Mouse (Mus musculus) cerebellum, postnatal 10 days (tissue): ENCODE data around the gene Gpc3.

Experiments
- DNase-seq, 2 experiments: peaks; one replicate each; pipeline ENCODE4 v3.0.0; 2021; ENCODE audit warnings: mixed read lengths in 2 of 2

The Gpc3 gene

GRCm38 (mm10) chrX:52613328-52614030 is at the start of gene Gpc3:
Gpc3 (minus strand) TSS chrX:52613950.
- DNase-seq, result peak in 1 of 2 experiments; percentile 71

GRCm38 (mm10) chrX:52651975-52652374 is 38.2 kb upstream of the Gpc3 start:
- DNase-seq, result peak; percentile 58 to 66

GRCm38 (mm10) chrX:52651472-52651948 is 37.8 kb upstream of the Gpc3 start:
- peak; percentile 6 to 10 for DNase-seq

GRCm38 (mm10) chrX:52648910-52649785 is 35.4 kb upstream of the Gpc3 start:
- DNase-seq, result no peak

- no peak for DNase-seq
Observed at GRCm38 (mm10) chrX:52644393-52644792, 30.6 kb upstream of the Gpc3 start.

- DNase-seq, result no peak
Observed at GRCm38 (mm10) chrX:52643350-52643749, 29.6 kb upstream of the Gpc3 start.

GRCm38 (mm10) chrX:52642126-52642525 is 28.4 kb upstream of the Gpc3 start:
- DNase-seq, result no peak

GRCm38 (mm10) chrX:52637419-52637818 is 23.7 kb upstream of the Gpc3 start:
- DNase-seq, result no peak

- DNase-seq, result no peak
Observed at GRCm38 (mm10) chrX:52633976-52634375, 20.2 kb upstream of the Gpc3 start.

GRCm38 (mm10) chrX:52632688-52633324 is 19.1 kb upstream of the Gpc3 start:
- DNase-seq, result no peak

- no peak for DNase-seq
Observed at GRCm38 (mm10) chrX:52626963-52627716, 13.4 kb upstream of the Gpc3 start.

GRCm38 (mm10) chrX:52617813-52618212 is 4.1 kb upstream of the Gpc3 start:
- DNase-seq, result no peak

- no peak for DNase-seq
Observed at GRCm38 (mm10) chrX:52616152-52616551, 2.4 kb upstream of the Gpc3 start.

GRCm38 (mm10) chrX:52614031-52614381 is 256 bp upstream of the Gpc3 start:
- peak; percentile 61 to 82 for DNase-seq

GRCm38 (mm10) chrX:52612806-52613205 is 944 bp downstream of the Gpc3 start:
- peak in 1 of 2 experiments; percentile 7 for DNase-seq

- peak; percentile 12 to 30 for DNase-seq
Observed at GRCm38 (mm10) chrX:52611987-52612670, 1.6 kb downstream of the Gpc3 start.

- peak in 1 of 2 experiments; percentile 3 for DNase-seq
Observed at GRCm38 (mm10) chrX:52611541-52611940, 2.2 kb downstream of the Gpc3 start.

- no peak for DNase-seq
Observed at GRCm38 (mm10) chrX:52603143-52603542, 10.6 kb downstream of the Gpc3 start.

- DNase-seq, result no peak
Observed at GRCm38 (mm10) chrX:52599246-52599645, 14.5 kb downstream of the Gpc3 start.

GRCm38 (mm10) chrX:52587671-52588070 is 26.1 kb downstream of the Gpc3 start:
- no peak for DNase-seq

- no peak for DNase-seq
Observed at GRCm38 (mm10) chrX:52559995-52560394, 53.8 kb downstream of the Gpc3 start.

GRCm38 (mm10) chrX:52558526-52558925 is 55.2 kb downstream of the Gpc3 start:
- DNase-seq, result peak; percentile 1 to 5
